Mouse (Mus musculus): ENCODE measurements around the gene Slit2. TPM values are rescaled to one million over a fixed set of nuclear protein-coding genes. Genes with fewer than 3 reads are reported as not detected.
A peak's percentile ranks its signal among the peaks of the same experiment; 100 is the strongest.

The Slit2 gene
- polyA plus RNA-seq, 1 experiment from 2014 or later = 29.8 TPM

- H3K4me1 ChIP-seq = no peaks in the 10 kb centered on the region
- no peaks in the 10 kb centered on the region for H3K9me3 ChIP-seq
- no peak overlapping the region for H3K27ac ChIP-seq
- H3K4me3 ChIP-seq = no peak overlapping the region
- H3K36me3 ChIP-seq (replicated peaks) = no peaks in the 10 kb centered on the region
- peaks cover 17% of the 10 kb centered on the region for H3K27me3 ChIP-seq (ENCODE audit: poor library complexity, severe bottlenecking)
- WGBS = 89% methylated on average over 1 of the region's 1 CpGs
- DNase-seq (ENCODE audit: extremely low spot score, low spot score) = no peak
Measured at GRCm38 (mm10) chr5:48349309-48349708, 366.4 kb downstream of the Slit2 start.

Small RNA genes lying within 50 kb of the gene (microRNA-seq; reads per million reads assigned to microRNA genes)
- gene Mir218-1 = 11.7 reads per million, percentile 23 among the genes with 10 or more reads in this experiment
